Mouse (Mus musculus) CD4-positive, CD25-positive, alpha-beta regulatory T cell, adult 9 weeks (primary cell): ENCODE measurements around the gene Lmod2. TPM values are rescaled to one million over a fixed set of nuclear protein-coding genes. Genes with fewer than 3 reads are reported as not detected.

Experiments used
- polyA plus RNA-seq: library from polyadenylated mRNA; unstranded; fragments of 100-300 nt; shearing (Covaris generic); gene quantifications from one replicate; pipeline ENCODE4 v1.2.1, GENCODE M21; 2017

Gene Lmod2
- polyA plus RNA-seq, result not detected

DNA sequence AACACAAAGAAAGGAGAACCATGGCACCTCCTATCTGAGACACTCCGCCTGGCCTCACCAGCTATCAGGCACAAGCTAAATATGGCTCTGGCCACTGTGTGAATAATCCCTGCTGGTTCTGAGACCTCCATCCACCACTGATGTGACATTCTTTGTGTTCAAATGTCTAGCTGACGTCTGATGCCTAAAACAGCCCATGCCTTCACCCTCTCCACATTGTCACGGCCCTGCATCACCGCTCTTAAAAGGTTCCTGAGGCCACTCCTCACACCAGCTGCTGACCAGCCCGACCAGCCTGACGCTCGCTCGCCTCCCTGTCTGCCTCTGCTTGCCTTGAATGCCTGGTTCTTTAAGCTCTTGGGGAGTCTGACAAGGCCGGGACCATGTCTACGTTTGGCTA lies at the start of gene Lmod2:
TSS of gene Lmod2 (plus strand) at position 263 of the 400 bp plus-strand sequence.

Other genes with a start within 250 kb of the Lmod2 start
- gene Iqub, start 82.7 kb upstream of the Lmod2 start, polyA plus RNA-seq, result not detected
- gene Ndufa5, start 69.7 kb upstream of the Lmod2 start, polyA plus RNA-seq, result 194 TPM
- not detected for gene Asb15, start 69.6 kb upstream of the Lmod2 start, polyA plus RNA-seq
- gene Wasl, start 67.2 kb downstream of the Lmod2 start, polyA plus RNA-seq, result 9.4 TPM
- gene Hyal6, start 135.5 kb downstream of the Lmod2 start, polyA plus RNA-seq, result not detected
- not detected for gene Hyal4, start 150.6 kb downstream of the Lmod2 start, polyA plus RNA-seq
- gene Spam1, start 193.4 kb downstream of the Lmod2 start, polyA plus RNA-seq, result not detected